Mouse (Mus musculus) CH12.LX (cell line): Measurements from ENCODE around the gene Mitf. TPM values are rescaled to one million over a fixed set of nuclear protein-coding genes. Genes with fewer than 3 reads are reported as not detected.
A peak's percentile ranks its signal among the peaks of the same experiment; 100 is the strongest.

ENCODE experiments used
- DNase-seq: peaks from one replicate; pipeline ENCODE4 v3.0.0-alpha.2; 2013; ENCODE audit errors: extremely low read depth
- H3K27ac ChIP-seq: 2 replicates; pipeline ENCODE4 v1.5.1; 2012; ENCODE audit warnings: low read depth, mild to moderate bottlenecking, control low read depth, moderate library complexity; ENCODE audit not compliant: insufficient read depth
- H3K27me3 ChIP-seq: replicated peaks from 2 replicates; pipeline ENCODE3; 2012; ENCODE audit warnings: inconsistent platforms
- H3K36me3 ChIP-seq, 2 experiments: replicated peaks in 1 of 2; 2 replicates each; pipeline versions ENCODE3 to v1.6.1; 2012; ENCODE audit warnings: inconsistent platforms in 1 of 2, low read length in 1 of 2, mild to moderate bottlenecking in 1 of 2, mixed read lengths in 1 of 2, moderate library complexity in 1 of 2; ENCODE audit not compliant: control insufficient read depth in 1 of 2, insufficient read depth in 1 of 2
- H3K4me1 ChIP-seq, 2 experiments: 2 replicates each; pipeline ENCODE4 v1.6.1; 2012; ENCODE audit warnings: inconsistent platforms in 1 of 2, moderate library complexity in 1 of 2; ENCODE audit not compliant: insufficient read depth in 2 of 2, control insufficient read depth in 1 of 2
- H3K4me2 ChIP-seq: 2 replicates; pipeline ENCODE4 v1.6.1; 2012; ENCODE audit warnings: low read depth, mild to moderate bottlenecking, control low read depth; ENCODE audit not compliant: poor library complexity, insufficient read depth, severe bottlenecking
- H3K4me3 ChIP-seq, 3 experiments: fragments of 150-350 bp in 1 of 3; sonication (generic) in 1 of 3; replicated peaks in 1 of 3; 2 replicates each; pipeline versions ENCODE3 to v1.5.1; 2011 to 2012; ENCODE audit warnings: low read depth in 2 of 3, low read length in 2 of 3, mild to moderate bottlenecking in 2 of 3, moderate library complexity in 2 of 3, control low read depth in 1 of 3, improper control_type of control experiment in 1 of 3, inconsistent platforms in 1 of 3, mixed read lengths in 1 of 3; ENCODE audit not compliant: poor library complexity in 1 of 3
- H3K79me2 ChIP-seq: replicated peaks from 2 replicates; pipeline ENCODE4 v1.6.1; 2012; ENCODE audit warnings: mild to moderate bottlenecking, moderate library complexity; ENCODE audit not compliant: control insufficient read depth, poor library complexity, insufficient read depth, severe bottlenecking; ENCODE audit errors: extremely low read depth
- H3K9ac ChIP-seq: 2 replicates; pipeline ENCODE4 v1.6.1; 2012; ENCODE audit warnings: low read depth, mild to moderate bottlenecking, control low read depth, moderate library complexity; ENCODE audit not compliant: insufficient read depth
- H3K9me3 ChIP-seq: replicated peaks from 2 replicates; pipeline ENCODE3; 2012; ENCODE audit warnings: low read length, inconsistent platforms, mixed read lengths
- BHLHE40 ChIP-seq: IDR thresholded peaks from 2 replicates; pipeline ENCODE4 v1.6.1; 2011; ENCODE audit warnings: mild to moderate bottlenecking, low read depth, low read length, improper control_type of control experiment
- CHD1 ChIP-seq: IDR thresholded peaks from 2 replicates; pipeline ENCODE4 v1.6.1; 2012; ENCODE audit warnings: low read depth, low read length, improper control_type of control experiment, inconsistent platforms
- CHD2 ChIP-seq: IDR thresholded peaks from 2 replicates; pipeline ENCODE4 v1.6.1; 2011; ENCODE audit warnings: low read length, improper control_type of control experiment
- CTCF ChIP-seq, 2 experiments: IDR thresholded peaks in 1 of 2; conservative IDR thresholded peaks in 1 of 2; 2 replicates each; pipeline ENCODE4 v1.5.1; 2011 to 2012; ENCODE audit warnings: low read depth in 2 of 2, low read length in 2 of 2, improper control_type of control experiment in 1 of 2, inconsistent platforms in 1 of 2, mild to moderate bottlenecking in 1 of 2, moderate library complexity in 1 of 2
- E2F4 ChIP-seq: IDR thresholded peaks from 2 replicates; pipeline ENCODE4 v1.6.1; 2011; ENCODE audit warnings: low read depth, low read length, improper control_type of control experiment; ENCODE audit not compliant: insufficient replicate concordance
- ELF1 ChIP-seq: IDR thresholded peaks from 2 replicates; pipeline ENCODE4 v1.6.1; 2014; ENCODE audit warnings: low read depth, mild to moderate bottlenecking, inconsistent platforms, low read length, improper control_type of control experiment
- EP300 ChIP-seq: IDR thresholded peaks from 2 replicates; pipeline ENCODE4 v1.6.1; 2011; ENCODE audit warnings: low read length, improper control_type of control experiment
- ETS1 ChIP-seq: conservative IDR thresholded peaks from 2 replicates; pipeline ENCODE4 v1.6.1; 2012; ENCODE audit warnings: low read depth, mild to moderate bottlenecking, inconsistent platforms, low read length, improper control_type of control experiment, moderate library complexity
- GABPA ChIP-seq: IDR thresholded peaks from 2 replicates; pipeline ENCODE4 v1.6.1; 2012; ENCODE audit warnings: low read depth, low read length, improper control_type of control experiment, inconsistent platforms; ENCODE audit not compliant: insufficient replicate concordance
- HCFC1 ChIP-seq: IDR thresholded peaks from 2 replicates; pipeline ENCODE4 v1.6.1; 2012; ENCODE audit warnings: low read depth, mild to moderate bottlenecking, inconsistent platforms, low read length, improper control_type of control experiment
- IRF4 ChIP-seq: IDR thresholded peaks from 2 replicates; pipeline ENCODE4 v1.6.1; 2014; ENCODE audit warnings: low read depth, mild to moderate bottlenecking, inconsistent platforms, low read length, improper control_type of control experiment
- JUN ChIP-seq: IDR thresholded peaks from 2 replicates; pipeline ENCODE4 v1.6.1; 2011; ENCODE audit warnings: low read depth, mild to moderate bottlenecking, low read length, improper control_type of control experiment, moderate library complexity; ENCODE audit not compliant: insufficient read depth
- JUND ChIP-seq: conservative IDR thresholded peaks from 2 replicates; pipeline ENCODE4 v1.6.1; 2011; ENCODE audit warnings: low read depth, low read length, improper control_type of control experiment
- KAT2A ChIP-seq: IDR thresholded peaks from 2 replicates; pipeline ENCODE4 v1.6.1; 2012; ENCODE audit warnings: low read length, improper control_type of control experiment, inconsistent platforms; ENCODE audit not compliant: insufficient replicate concordance
- MAFK ChIP-seq: IDR thresholded peaks from 2 replicates; pipeline ENCODE4 v1.6.1; 2011; ENCODE audit warnings: low read length, improper control_type of control experiment; ENCODE audit not compliant: insufficient replicate concordance
- MAX ChIP-seq: IDR thresholded peaks from 2 replicates; pipeline ENCODE4 v1.6.1; 2011; ENCODE audit warnings: low read length, improper control_type of control experiment
- MAZ ChIP-seq: IDR thresholded peaks from 2 replicates; pipeline ENCODE4 v1.6.1; 2012; ENCODE audit warnings: low read depth, mild to moderate bottlenecking, inconsistent platforms, low read length, improper control_type of control experiment, moderate library complexity
- MEF2A ChIP-seq: IDR thresholded peaks from 2 replicates; pipeline ENCODE4 v1.6.1; 2014; ENCODE audit warnings: low read depth, mild to moderate bottlenecking, inconsistent platforms, low read length, improper control_type of control experiment, borderline replicate concordance
- MXI1 ChIP-seq: IDR thresholded peaks from 2 replicates; pipeline ENCODE4 v1.6.1; 2011; ENCODE audit warnings: mild to moderate bottlenecking, low read depth, low read length, improper control_type of control experiment
- MYC ChIP-seq: IDR thresholded peaks from 2 replicates; pipeline ENCODE4 v1.6.1; 2011; ENCODE audit warnings: low read depth, mild to moderate bottlenecking, improper control_type of control experiment, low read length
- NELFE ChIP-seq: IDR thresholded peaks from 2 replicates; pipeline ENCODE4 v1.6.1; 2011; ENCODE audit warnings: low read depth, low read length, improper control_type of control experiment
- NRF1 ChIP-seq: IDR thresholded peaks from 2 replicates; pipeline ENCODE4 v1.6.1; 2014; ENCODE audit warnings: low read depth, mild to moderate bottlenecking, inconsistent platforms, low read length, improper control_type of control experiment, moderate library complexity
- PAX5 ChIP-seq: IDR thresholded peaks from 2 replicates; pipeline ENCODE4 v1.6.1; 2012; ENCODE audit warnings: low read length, inconsistent platforms, mixed read lengths
- POLR2A ChIP-seq: IDR thresholded peaks from 2 replicates; pipeline ENCODE4 v1.6.1; 2011; ENCODE audit warnings: low read depth, mild to moderate bottlenecking, improper control_type of control experiment, low read length
- POLR2AphosphoS2 ChIP-seq: IDR thresholded peaks from 2 replicates; pipeline ENCODE4 v1.6.1; 2011; ENCODE audit warnings: low read depth, low read length, improper control_type of control experiment
- RCOR1 ChIP-seq: conservative IDR thresholded peaks from 2 replicates; pipeline ENCODE4 v1.6.1; 2012; ENCODE audit warnings: low read depth, mild to moderate bottlenecking, inconsistent platforms, low read length, improper control_type of control experiment
- SIN3A ChIP-seq: IDR thresholded peaks from 2 replicates; pipeline ENCODE4 v1.6.1; 2012; ENCODE audit warnings: low read length, improper control_type of control experiment, inconsistent platforms
- SMC3 ChIP-seq: IDR thresholded peaks from 2 replicates; pipeline ENCODE4 v1.6.1; 2011; ENCODE audit warnings: low read depth, low read length, improper control_type of control experiment
- TBP ChIP-seq: conservative IDR thresholded peaks from 2 replicates; pipeline ENCODE4 v1.6.1; 2011; ENCODE audit warnings: low read depth, low read length, improper control_type of control experiment
- TCF12 ChIP-seq: IDR thresholded peaks from 2 replicates; pipeline ENCODE4 v1.6.1; 2014; ENCODE audit warnings: low read depth, mild to moderate bottlenecking, inconsistent platforms, low read length, improper control_type of control experiment
- UBTF ChIP-seq: IDR thresholded peaks from 2 replicates; pipeline ENCODE4 v1.6.1; 2012; ENCODE audit warnings: low read depth, mild to moderate bottlenecking, inconsistent platforms, low read length, improper control_type of control experiment, moderate library complexity
- USF1 ChIP-seq: IDR thresholded peaks from 2 replicates; pipeline ENCODE4 v1.6.1; 2014; ENCODE audit warnings: low read depth, mild to moderate bottlenecking, inconsistent platforms, low read length, improper control_type of control experiment
- USF2 ChIP-seq: conservative IDR thresholded peaks from 2 replicates; pipeline ENCODE4 v1.6.1; 2011; ENCODE audit warnings: low read depth, low read length, improper control_type of control experiment
- ZC3H11A ChIP-seq: IDR thresholded peaks from 2 replicates; pipeline ENCODE4 v1.6.1; 2012; ENCODE audit warnings: low read depth, mild to moderate bottlenecking, inconsistent platforms, low read length, improper control_type of control experiment
- ZKSCAN1 ChIP-seq: IDR thresholded peaks from 2 replicates; pipeline ENCODE4 v1.6.1; 2012; ENCODE audit warnings: low read depth, inconsistent platforms, low read length, improper control_type of control experiment, borderline replicate concordance
- ZMIZ1 ChIP-seq: IDR thresholded peaks from 2 replicates; pipeline ENCODE4 v1.6.1; 2012; ENCODE audit warnings: low read depth, mild to moderate bottlenecking, inconsistent platforms, low read length, improper control_type of control experiment
- ZNF384 ChIP-seq: IDR thresholded peaks from 2 replicates; pipeline ENCODE4 v1.6.1; 2012; ENCODE audit warnings: low read depth, low read length, improper control_type of control experiment, inconsistent platforms
- dilution Hi-C: fragments of 300-500 bp; cut with MboI; formaldehyde crosslinking; loops from 2 replicates; pipeline ENCODE4 v1.14.3; 2020; ENCODE audit warnings: low sequenced_read_pairs; ENCODE audit not compliant: extremely low pct_unique_long_range_greater_than_20kb, extremely low pct_ligation_motif_present
- in situ Hi-C: fragments of 300-500 bp; cut with MboI; formaldehyde crosslinking; loops from 3 replicates; pipeline ENCODE4 v1.14.3; 2019; ENCODE audit warnings: low sequenced_read_pairs, low pct_ligation_motif_present, low pct_unique_long_range_greater_than_20kb, mixed read lengths
- polyA plus RNA-seq: library from polyadenylated mRNA; unstranded; fragments of >175 nt; gene quantifications from 2 replicates; pipeline ENCODE4 v1.2.1, GENCODE M21; 2012; ENCODE audit warnings: low read depth; ENCODE audit not compliant: insufficient read length
- total RNA-seq, 2 experiments: library from RNA; depleted of rRNA; stranded (reverse); fragments of 300-350 nt in 1 of 2; fragments of >200 nt in 1 of 2; gene quantifications; 2 replicates each; pipeline ENCODE4 v1.2.3; 2012 to 2014

The Mitf gene
- total and polyA plus RNA-seq, 3 experiments, result 3.4 to 4.7 (median 3.6) TPM

DNA sequence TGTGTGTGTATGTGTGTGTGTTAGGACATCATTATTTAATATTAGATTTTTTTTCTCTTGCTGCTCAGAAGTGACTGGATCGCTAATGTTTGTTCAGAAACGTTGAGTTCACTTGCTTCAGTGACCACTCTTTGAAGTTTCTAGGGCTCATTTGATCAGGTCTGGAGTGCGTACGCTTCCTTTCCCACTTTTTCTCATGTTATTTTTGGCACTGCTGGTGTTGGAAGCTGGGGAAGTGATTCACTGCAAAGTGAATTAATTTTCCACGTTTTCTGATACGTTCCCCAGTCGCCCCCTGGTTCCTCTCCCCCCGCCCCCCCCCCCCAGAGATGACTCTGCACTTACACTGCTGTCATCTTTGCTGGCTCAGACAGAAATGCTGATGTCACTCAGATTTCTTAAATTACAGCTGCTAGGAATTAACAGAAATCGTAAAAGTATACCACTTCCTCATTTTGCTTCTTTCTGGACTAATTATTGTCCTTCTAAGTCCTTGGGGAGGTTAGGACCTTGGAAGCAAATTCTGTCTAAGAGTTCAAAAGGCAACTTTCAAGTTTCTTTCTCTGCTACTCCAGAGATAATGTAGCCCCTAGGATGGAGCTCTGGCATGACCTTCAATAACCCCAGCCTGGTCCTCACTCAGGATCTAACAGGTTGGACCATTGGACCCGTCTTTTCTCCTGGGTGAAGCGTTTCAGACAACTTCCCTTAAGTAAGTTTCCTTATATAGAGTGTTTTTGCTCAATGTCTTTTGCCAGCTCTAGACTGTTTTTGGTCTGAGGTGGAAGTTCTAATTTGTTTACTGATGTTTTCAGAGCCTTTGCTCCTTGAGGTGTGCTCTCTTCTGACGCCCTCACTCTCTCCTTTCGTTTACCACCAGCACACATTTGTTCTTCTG, 22.2 kb downstream of the Mitf start:
- no peaks in the 10 kb centered on the region for H3K27me3 ChIP-seq
- H3K4me1 ChIP-seq, result peaks cover 10 to 44% of the 10 kb centered on the region in 2 experiments; a peak in 3 of 4 replicates
- no peaks in the 10 kb centered on the region for H3K79me2 ChIP-seq
- peak overlapping the region in 1 of 3 experiments; percentile 24 for H3K4me3 ChIP-seq
- H3K36me3 ChIP-seq, result peaks cover 0 to 2% of the 10 kb centered on the region in 2 experiments
- peak overlapping the region; percentile 54 for H3K4me2 ChIP-seq
- no peak overlapping the region; the same call in none of the 2 replicates for H3K27ac ChIP-seq
- DNase-seq, result peak; percentile 63
- H3K9me3 ChIP-seq, result no peaks in the 10 kb centered on the region
- dilution Hi-C loops (no loop called here), in situ Hi-C loops (loop anchor here (25.0 kb wide), 1 partner anchor 617 kb away; the partner anchor contains the start of genes Arl6ip5 and Uba3)
- peak overlapping the region; percentile 19; the same call in 1 of the 2 replicates for H3K9ac ChIP-seq
- TF ChIP-seq ELF1, result no peak
- TF ChIP-seq USF1, result no peak
- TF ChIP-seq MXI1, result no peak
- no peak for TF ChIP-seq MEF2A
- TF ChIP-seq NELFE, result no peak
- no peak for TF ChIP-seq POLR2AphosphoS2
- 0 out of 2 replicates have a peak, but pooled peaks have one; percentile 59 for TF ChIP-seq CHD1
- TF ChIP-seq MAX, result peak; percentile 41; the same call in 1 of the 2 replicates
- no peak for TF ChIP-seq NRF1
- no peak for TF ChIP-seq PAX5
- TF ChIP-seq GABPA, result no peak
- peak; percentile 17; the same call in 1 of the 2 replicates for TF ChIP-seq IRF4
- TF ChIP-seq ETS1, result 0 out of 2 replicates have a peak, but pooled peaks have one; percentile 23
- TF ChIP-seq EP300, result peak; percentile 48; the same call in 1 of the 2 replicates
- TF ChIP-seq UBTF, result no peak
- no peak for TF ChIP-seq ZMIZ1
- TF ChIP-seq USF2, result no peak
- no peak for TF ChIP-seq JUN
- no peak for TF ChIP-seq POLR2A
- TF ChIP-seq BHLHE40, result no peak
- TF ChIP-seq ZKSCAN1, result no peak
- TF ChIP-seq TBP, result no peak
- peak; percentile 20; the same call in 1 of the 2 replicates for TF ChIP-seq RCOR1
- TF ChIP-seq CTCF (conservative IDR thresholded peaks at IDR 0.05 in 1 of 2, IDR thresholded peaks at IDR 0.05 in 1 of 2; ENCODE audit: low read depth in 2 of 2, low read length in 2 of 2), result no peak
- TF ChIP-seq E2F4, result no peak
- 0 out of 2 replicates have a peak, but pooled peaks have one; percentile 2 for TF ChIP-seq JUND
- no peak for TF ChIP-seq ZC3H11A
- TF ChIP-seq TCF12, result no peak
- TF ChIP-seq MAFK, result peak; percentile 73; the same call in 1 of the 2 replicates
- TF ChIP-seq MAZ, result no peak
- peak; percentile 13; the same call in 1 of the 2 replicates for TF ChIP-seq HCFC1
- TF ChIP-seq SMC3, result no peak
- 0 out of 2 replicates have a peak, but pooled peaks have one; percentile 27 for TF ChIP-seq MYC
- no peak for TF ChIP-seq CHD2
- no peak for TF ChIP-seq ZNF384
- no peak for TF ChIP-seq KAT2A
- no peak for TF ChIP-seq SIN3A
